9 mouse cellular contexts compared by ENCODE assay signal in genomic region chr13:55099066-55099725, GRCm38 (mm10). TPM values are rescaled to one million over a fixed set of nuclear protein-coding genes. Genes with fewer than 3 reads are reported as not detected.
DNase-seq lines count a peak whose midpoint lies in the region; ATAC-seq lines count a peak whose summit lies in the region.
"Had no signal": no experiment of that assay in that cellular context is flagged by ENCODE, and none has a peak within 500 bp of the region (broad histone marks: within the 10 kb centered on the region; RNA-seq: fewer than 3 reads in every experiment).

No protein-coding gene starts in this region.

- peak; percentile 63 for DNase-seq in 3T3-L1 (ENCODE audit: low read depth, low spot score)
- DNase-seq in CD4-positive helper T cell, adult 2 months (ENCODE audit: low read depth, low spot score), result peak; percentile 80
- DNase-seq in cerebellum, postnatal 10 days, result peak; percentile 36 to 47
- DNase-seq in kidney, postnatal 14 days, result peak; percentile 28
- DNase-seq in lung, postnatal 36 days, result peak; percentile 41
- DNase-seq in splenic B cell, adult 2 months (ENCODE audit: low read depth, low spot score), result peak; percentile 54
- DNase-seq in adrenal gland, adult 18-20 months (ENCODE audit: low spot score in 2 of 2), result no peak

- H3K4me2 ChIP-seq in heart, embryonic 14.5 days (ENCODE audit: low read length), result peak overlapping the region; percentile 69

- H3K27ac ChIP-seq in heart, embryonic 14.5 days (replicated peaks in 1 of 2; ENCODE audit: control insufficient read depth in 1 of 2, insufficient read depth in 1 of 2, low read depth in 2 of 2, low read length in 2 of 2), result peak overlapping the region; percentile 89 to 90; a peak in 3 of 4 replicates

- WGBS in heart, embryonic 14.5 days, result 28% methylated on average over 20 of the region's 20 CpGs

- no peaks in the 10 kb centered on the region for H3K9me3 ChIP-seq in heart, embryonic 14.5 days (ENCODE audit: control insufficient read depth, low read length)

- H3K27me3 ChIP-seq in heart, embryonic 14.5 days (ENCODE audit: control insufficient read depth, insufficient read depth, low read length), result no peaks in the 10 kb centered on the region
- H3K27me3 ChIP-seq in splenic B cell, adult 2 months (ENCODE audit: control insufficient read depth, insufficient read depth, low read length, poor library complexity, severe bottlenecking), result no peaks in the 10 kb centered on the region

- H3K36me3 ChIP-seq in heart, embryonic 14.5 days (ENCODE audit: control insufficient read depth, insufficient read depth, low read length), result no peaks in the 10 kb centered on the region
- H3K36me3 ChIP-seq in splenic B cell, adult 2 months (ENCODE audit: control insufficient read depth, insufficient read depth, low read length, poor library complexity, severe bottlenecking), result no peaks in the 10 kb centered on the region

- H3K9ac ChIP-seq in heart, embryonic 14.5 days (ENCODE audit: low read length), result peak overlapping the region; percentile 95

- ATAC-seq in heart, embryonic 14.5 days (ENCODE audit: insufficient number of reproducible peaks, insufficient read depth, low FRiP score, low read depth), result no peak

- H3K4me3 ChIP-seq in heart, embryonic 14.5 days (ENCODE audit: control insufficient read depth in 1 of 2, insufficient read depth in 1 of 2, low read depth in 1 of 2, low read length in 2 of 2), result peak overlapping the region; percentile 86 to 96

- H3K4me1 ChIP-seq in heart, embryonic 14.5 days (ENCODE audit: control insufficient read depth in 2 of 2, insufficient read depth in 2 of 2, low read length in 2 of 2), result peaks cover 2 to 11% of the 10 kb centered on the region in 2 experiments; a peak in 3 of 4 replicates

RNA-seq across cellular contexts. Expression of gene Uimc1, which starts 0.9 kb away (rescaled TPM):
- 19.1 and 19.3 TPM in 2 replicates for polyA plus RNA-seq in heart, embryonic 14.5 days (2014; fragmentation: Nextera tagmentation; extraction: Ambion mirVana)
- 10 to 100 TPM; 24.8 to 26.0 TPM for total RNA-seq in adrenal gland, adult 18-20 months (2021)

RNA-seq across cellular contexts. Expression of gene Zfp346, which starts 5.9 kb away (rescaled TPM):
- polyA plus RNA-seq in heart, embryonic 14.5 days (2014; fragmentation: Nextera tagmentation; extraction: Ambion mirVana), result 22.3 and 22.8 TPM in 2 replicates
- total RNA-seq in adrenal gland, adult 18-20 months (2021), result 10 to 100 TPM; 44.3 to 54.4 TPM

RNA-seq across cellular contexts. Expression of gene Gm17617, which starts 34.2 kb away (rescaled TPM):
- not detected in 2 replicates for polyA plus RNA-seq in heart, embryonic 14.5 days (2014; fragmentation: Nextera tagmentation; extraction: Ambion mirVana)
- not detected for total RNA-seq in adrenal gland, adult 18-20 months (2021)
- polyA plus RNA-seq: large intestine, adult 2 months had no signal

RNA-seq across cellular contexts. Expression of gene Fgfr4, which starts 53.2 kb away (rescaled TPM):
- polyA plus RNA-seq in heart, embryonic 14.5 days (2014; fragmentation: Nextera tagmentation; extraction: Ambion mirVana), result 0.39 and 0.40 TPM in 2 replicates
- 10 to 100 TPM; 28.4 to 38.7 TPM for total RNA-seq in adrenal gland, adult 18-20 months (2021)

Comparison
In these comparisons a context has a peak if more than half of its experiments do, and no peak if none do; other contexts are left out.
1. DNase-seq: peak in 3T3-L1 (single experiment), CD4-positive helper T cell, adult 2 months (single experiment), cerebellum, postnatal 10 days (2 of 2), kidney, postnatal 14 days (single experiment), lung, postnatal 36 days (single experiment) and splenic B cell, adult 2 months (single experiment); none in adrenal gland, adult 18-20 months (0 of 2).